Mouse (Mus musculus) lung, adult 2 months (tissue): ENCODE results near the gene Siglece.

Source experiments
- CTCF ChIP-seq: fragments of 200-500 bp; IDR thresholded peaks from 2 replicates; pipeline ENCODE4 v1.5.1; 2011; ENCODE audit warnings: mild to moderate bottlenecking, low read length, control low read depth; ENCODE audit not compliant: insufficient read depth
- POLR2A ChIP-seq: fragments of 200-500 bp; IDR thresholded peaks from 2 replicates; pipeline ENCODE4 v1.6.1; 2011; ENCODE audit warnings: low read depth, mild to moderate bottlenecking, control low read depth, low read length, borderline replicate concordance; ENCODE audit errors: extremely low read depth

DNA sequence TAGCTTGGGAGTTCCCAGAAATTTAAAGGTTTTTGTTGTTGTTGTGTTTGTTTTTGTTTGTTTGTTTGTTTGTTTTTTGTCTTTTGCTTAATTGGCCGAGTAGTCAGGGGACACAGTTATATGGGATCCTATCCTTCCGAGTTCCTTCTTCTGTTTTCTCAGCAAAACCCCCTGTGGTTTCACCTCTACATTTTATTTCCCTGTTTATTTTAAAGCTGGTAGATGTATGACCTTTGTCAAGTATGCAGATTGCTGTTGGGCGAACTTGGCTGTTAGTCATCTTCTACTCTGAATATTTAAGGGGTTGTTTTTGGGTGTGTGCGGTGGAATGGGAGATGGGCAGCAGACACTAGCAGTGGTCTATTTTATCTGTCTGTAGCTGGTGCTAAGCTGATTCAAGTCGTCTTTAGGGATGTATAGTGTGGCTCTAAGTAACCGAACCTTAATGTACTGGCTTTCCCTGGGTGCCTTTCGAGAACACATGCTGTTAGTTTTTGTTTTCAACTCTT is 51.6 kb downstream of the Siglece start:
- TF ChIP-seq CTCF (no peak), POLR2A (no peak)
